Mouse (Mus musculus) thymus, adult 2 months (tissue): ENCODE measurements at regions not wholly inside any gene's neighbourhood (a gene's known extent, or its start where the extent isn't known, plus 50 kb on each side); places are given as distances from the start of the nearest gene placed in this dataset.

ENCODE experiments used
- CTCF ChIP-seq: fragments of 200-500 bp; IDR thresholded peaks from 2 replicates; pipeline ENCODE4 v1.5.1; 2012; ENCODE audit warnings: mild to moderate bottlenecking, control low read depth, low read length, moderate library complexity, borderline replicate concordance; ENCODE audit not compliant: control insufficient read depth, poor library complexity, insufficient read depth; ENCODE audit errors: extremely low read depth
- POLR2A ChIP-seq: fragments of 200-500 bp; IDR thresholded peaks from 2 replicates; pipeline ENCODE4 v1.6.1; 2012; ENCODE audit warnings: mild to moderate bottlenecking, low read length, control low read depth, moderate library complexity; ENCODE audit not compliant: control insufficient read depth, poor library complexity, insufficient read depth; ENCODE audit errors: extremely low read depth

GRCm38 (mm10) chr3:52193026-52193425 is 75.1 kb upstream of the Foxo1 start:
- no peak for TF ChIP-seq POLR2A
- no peak for TF ChIP-seq CTCF
